Mouse (Mus musculus) embryonic facial prominence, embryonic 13.5 days (tissue): ENCODE results near the gene Fgfr2. TPM values are rescaled to one million over a fixed set of nuclear protein-coding genes. Genes with fewer than 3 reads are reported as not detected.

Experiments used
- ATAC-seq: fragments of 200-750 bp; cut with Nextera tagmentation; 2 replicates; pipeline ENCODE4 v1.8.0; 2017; ENCODE audit warnings: low read depth; ENCODE audit not compliant: insufficient number of reproducible peaks, insufficient read depth, low FRiP score, low TSS enrichment
- H3K27ac ChIP-seq: fragments of 300-500 bp; sonication (generic); 2 replicates; pipeline ENCODE4 v1.5.1; 2015; ENCODE audit warnings: moderate library complexity, mild to moderate bottlenecking, inconsistent platforms
- H3K27me3 ChIP-seq: fragments of 300-500 bp; sonication (generic); 2 replicates; pipeline ENCODE4 v1.6.1; 2015; ENCODE audit warnings: mild to moderate bottlenecking, inconsistent platforms
- H3K36me3 ChIP-seq: fragments of 300-500 bp; sonication (generic); 2 replicates; pipeline ENCODE4 v1.6.1; 2015; ENCODE audit warnings: mild to moderate bottlenecking, inconsistent platforms
- H3K4me1 ChIP-seq: fragments of 300-500 bp; sonication (generic); 2 replicates; pipeline ENCODE4 v1.6.1; 2015; ENCODE audit warnings: inconsistent platforms
- H3K4me2 ChIP-seq: fragments of 300-500 bp; sonication (generic); 2 replicates; pipeline ENCODE4 v1.6.1; 2015; ENCODE audit warnings: moderate library complexity, mild to moderate bottlenecking, inconsistent platforms
- H3K4me3 ChIP-seq: fragments of 300-500 bp; sonication (generic); 2 replicates; pipeline ENCODE4 v1.5.1; 2015; ENCODE audit warnings: mild to moderate bottlenecking, inconsistent platforms
- H3K9ac ChIP-seq: fragments of 300-500 bp; sonication (generic); 2 replicates; pipeline ENCODE4 v1.6.1; 2015; ENCODE audit warnings: mild to moderate bottlenecking, inconsistent platforms
- H3K9me3 ChIP-seq: fragments of 300-500 bp; sonication (generic); 2 replicates; pipeline ENCODE4 v1.6.1; 2016; ENCODE audit warnings: inconsistent platforms
- WGBS: fragments of 180-500 bp; shearing (Covaris S2); methylation state at CpG from one replicate; pipeline ENCODE4 v1.1.7; 2015; ENCODE audit warnings: mixed read lengths; 5-methylcytosine and 5-hydroxymethylcytosine counted together
- polyA plus RNA-seq: library from polyadenylated mRNA; unstranded; fragments of >200 nt; fragmentation: Nextera tagmentation; extraction: Ambion mirVana; gene quantifications from 2 replicates; pipeline ENCODE4 v1.2.1, GENCODE M21; 2015

The Fgfr2 gene
- polyA plus RNA-seq, 1 experiment from 2014 or later: 174 TPM

DNA sequence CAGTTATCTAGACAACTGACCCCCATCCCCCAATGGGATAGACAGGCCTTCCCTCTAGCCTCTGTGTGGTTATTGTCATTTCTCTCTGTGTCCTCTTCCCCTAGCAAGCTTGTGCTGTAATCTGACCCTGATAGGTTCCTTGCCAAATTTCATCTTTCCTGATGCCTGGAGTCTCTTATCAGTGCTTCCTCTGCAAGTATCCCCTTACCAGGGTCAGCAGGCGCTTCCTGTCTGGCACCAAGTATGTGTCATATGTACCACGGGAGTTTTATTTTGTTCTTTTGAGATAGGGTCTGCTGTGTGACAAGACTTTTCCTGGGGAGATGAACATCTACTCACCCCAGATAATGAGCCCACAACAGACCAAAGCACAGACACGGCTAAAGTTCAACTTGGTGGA is 844.5 kb downstream of the Fgfr2 start:
- H3K9me3 ChIP-seq: no peaks in the 10 kb centered on the region
- WGBS: 66% methylated on average over 3 of the region's 3 CpGs
- H3K27ac ChIP-seq: no peak overlapping the region
- ATAC-seq: no peak
- H3K4me1 ChIP-seq: peaks cover 28% of the 10 kb centered on the region
- no peaks in the 10 kb centered on the region for H3K27me3 ChIP-seq
- H3K36me3 ChIP-seq: peaks cover 21% of the 10 kb centered on the region
- H3K4me2 ChIP-seq: no peak overlapping the region
- H3K9ac ChIP-seq: no peak overlapping the region
- H3K4me3 ChIP-seq: no peak overlapping the region

DNA sequence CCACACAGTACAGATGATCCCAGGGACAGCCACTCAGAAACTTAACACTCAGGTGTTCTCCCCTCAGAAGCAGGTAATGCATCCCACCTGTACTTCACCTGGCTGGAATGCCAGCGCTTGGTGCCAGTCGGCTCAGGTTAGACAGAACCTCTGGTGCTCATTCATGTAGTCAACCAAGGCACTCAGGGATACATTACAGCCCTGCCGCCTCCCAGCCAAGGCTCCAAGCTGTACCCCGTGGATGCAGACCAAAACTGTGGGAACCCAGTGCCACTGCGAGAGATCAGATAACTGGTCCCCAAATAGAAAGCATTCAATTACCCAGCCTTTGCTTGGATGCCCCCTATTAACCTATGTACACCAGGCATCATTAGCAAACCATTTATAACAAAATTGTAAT is 846.9 kb downstream of the Fgfr2 start:
- no peak for ATAC-seq
- peaks cover 21% of the 10 kb centered on the region for H3K36me3 ChIP-seq
- H3K4me1 ChIP-seq: peaks cover 21% of the 10 kb centered on the region
- H3K9ac ChIP-seq: no peak overlapping the region
- H3K4me3 ChIP-seq: no peak overlapping the region
- no peaks in the 10 kb centered on the region for H3K9me3 ChIP-seq
- WGBS: 66% methylated on average over 5 of the region's 5 CpGs
- H3K4me2 ChIP-seq: no peak overlapping the region
- H3K27me3 ChIP-seq: no peaks in the 10 kb centered on the region
- no peak overlapping the region for H3K27ac ChIP-seq

DNA sequence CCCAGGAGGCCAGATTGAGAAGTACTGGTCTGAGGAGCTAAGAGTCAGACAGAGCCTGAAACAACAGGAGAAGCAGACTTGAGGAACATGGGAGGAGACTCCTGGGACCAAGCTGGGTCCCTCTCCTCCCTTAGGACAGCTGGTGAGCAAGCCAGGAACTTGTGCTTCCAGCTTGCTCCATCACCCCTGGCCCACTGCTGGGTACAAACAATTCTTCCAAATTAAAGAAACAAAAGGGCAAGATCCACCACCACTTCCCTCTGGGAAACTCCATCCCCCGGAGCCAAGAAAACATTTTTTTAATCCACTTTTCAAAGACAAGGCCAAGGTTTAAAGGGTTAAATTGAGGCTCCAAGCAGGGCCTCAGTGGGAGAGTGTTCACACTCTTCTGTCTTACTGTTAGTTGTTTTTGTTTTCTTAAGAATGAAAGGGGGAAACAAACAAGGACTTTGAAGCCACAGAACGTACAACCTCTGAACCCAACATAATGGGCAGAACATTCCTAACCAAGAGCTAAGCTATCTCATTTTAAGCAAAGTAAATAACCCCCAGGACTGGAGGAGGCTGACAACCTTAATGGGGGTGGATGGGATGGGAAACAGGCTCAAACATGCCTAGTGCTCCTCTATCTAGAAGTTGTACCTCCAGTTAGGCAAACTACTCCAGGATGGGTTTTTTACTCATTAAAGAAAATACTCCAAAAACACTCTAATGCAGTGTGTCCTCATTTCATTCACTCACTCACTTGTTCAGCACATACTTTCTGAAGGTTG is 849.2 kb downstream of the Fgfr2 start:
- Histone ChIP-seq H3K27me3 (no peaks in the 10 kb centered on the region), H3K4me3 (no peak overlapping the region), H3K4me2 (no peak overlapping the region), H3K4me1 (peaks cover 20% of the 10 kb centered on the region), H3K27ac (no peak overlapping the region; the same call in 1 of the 2 replicates), H3K36me3 (peaks cover 28% of the 10 kb centered on the region), H3K9me3 (no peaks in the 10 kb centered on the region), H3K9ac (no peak overlapping the region)
- ATAC-seq: no peak
- WGBS: 58% methylated on average over 2 of the region's 2 CpGs

DNA sequence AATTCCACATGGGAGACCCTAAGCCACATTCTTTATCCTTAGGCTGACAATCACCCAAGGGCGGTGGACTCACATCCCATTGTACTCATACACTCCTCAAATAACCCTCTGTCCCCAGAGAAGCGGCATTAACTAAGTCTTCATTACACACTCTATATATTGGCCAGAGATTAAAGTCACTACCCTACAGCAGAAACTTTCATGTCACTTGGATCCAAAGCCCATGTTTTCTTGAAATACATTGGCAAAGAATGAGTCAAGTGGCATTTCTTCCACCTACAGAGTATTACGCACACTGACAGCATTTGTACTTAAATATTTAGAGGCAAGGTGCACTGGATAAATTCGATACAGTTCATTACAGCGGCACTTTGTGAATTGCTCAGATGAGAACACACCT is 850.2 kb downstream of the Fgfr2 start:
- Histone ChIP-seq H3K27ac (no peak overlapping the region), H3K27me3 (no peaks in the 10 kb centered on the region), H3K4me2 (no peak overlapping the region), H3K9ac (no peak overlapping the region), H3K4me1 (peaks cover 15% of the 10 kb centered on the region), H3K4me3 (no peak overlapping the region), H3K9me3 (no peaks in the 10 kb centered on the region), H3K36me3 (peaks cover 37% of the 10 kb centered on the region)
- no peak for ATAC-seq
- 92% methylated on average over 5 of the region's 5 CpGs for WGBS

DNA sequence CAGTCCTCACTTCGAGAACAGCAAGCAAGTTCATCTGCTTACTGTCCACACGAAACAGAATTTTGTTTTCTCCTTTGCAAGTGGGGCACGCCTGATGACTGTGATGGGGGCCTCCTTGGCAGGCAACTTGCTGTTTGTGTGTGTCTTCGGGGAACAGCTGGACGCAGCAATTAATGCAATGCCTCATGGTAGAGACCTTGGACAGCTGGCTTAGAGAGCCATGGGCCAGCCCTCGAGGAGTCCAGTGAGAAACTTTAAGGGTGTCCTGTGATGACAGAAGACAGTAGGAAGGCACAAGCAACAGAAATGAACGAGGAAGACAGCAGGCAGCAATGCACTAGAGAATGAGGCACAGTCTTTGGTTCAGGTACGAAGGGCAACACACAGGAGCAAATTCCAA is 852.8 kb downstream of the Fgfr2 start:
- Histone ChIP-seq H3K36me3 (peaks cover 63% of the 10 kb centered on the region), H3K9me3 (no peaks in the 10 kb centered on the region), H3K4me2 (no peak overlapping the region), H3K27me3 (no peaks in the 10 kb centered on the region), H3K9ac (no peak overlapping the region), H3K4me3 (no peak overlapping the region), H3K27ac (no peak overlapping the region), H3K4me1 (0 out of 2 replicates have a peak, but pooled peaks cover under 1% of the 10 kb centered on the region)
- 90% methylated on average over 8 of the region's 8 CpGs for WGBS
- no peak for ATAC-seq

DNA sequence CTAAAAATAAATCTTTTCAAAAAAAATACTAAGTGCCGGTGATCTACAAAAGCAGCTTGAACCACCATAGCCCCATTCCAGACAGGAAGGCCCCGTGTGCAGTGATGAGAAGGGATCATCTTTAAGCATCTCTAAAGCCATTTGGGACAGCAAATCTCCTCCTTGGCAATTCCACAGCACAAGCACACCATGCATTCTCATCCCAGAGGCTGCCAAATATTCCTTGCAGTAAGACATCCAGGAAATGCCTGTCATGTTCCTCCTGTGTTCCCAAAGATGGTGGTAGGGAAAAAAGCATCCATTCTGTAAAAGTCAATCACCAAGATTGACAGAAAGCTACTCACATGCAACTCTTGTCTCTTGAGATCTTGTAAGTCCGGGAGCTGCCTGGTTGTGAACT is 853.5 kb downstream of the Fgfr2 start:
- no peak overlapping the region for H3K4me3 ChIP-seq
- no peaks in the 10 kb centered on the region for H3K27me3 ChIP-seq
- peaks cover 62% of the 10 kb centered on the region for H3K36me3 ChIP-seq
- H3K4me2 ChIP-seq: no peak overlapping the region
- 84% methylated on average over 3 of the region's 3 CpGs for WGBS
- peaks cover under 1% of the 10 kb centered on the region; the same call in 1 of the 2 replicates for H3K4me1 ChIP-seq
- H3K27ac ChIP-seq: no peak overlapping the region
- no peak for ATAC-seq
- no peak overlapping the region for H3K9ac ChIP-seq
- no peaks in the 10 kb centered on the region for H3K9me3 ChIP-seq

DNA sequence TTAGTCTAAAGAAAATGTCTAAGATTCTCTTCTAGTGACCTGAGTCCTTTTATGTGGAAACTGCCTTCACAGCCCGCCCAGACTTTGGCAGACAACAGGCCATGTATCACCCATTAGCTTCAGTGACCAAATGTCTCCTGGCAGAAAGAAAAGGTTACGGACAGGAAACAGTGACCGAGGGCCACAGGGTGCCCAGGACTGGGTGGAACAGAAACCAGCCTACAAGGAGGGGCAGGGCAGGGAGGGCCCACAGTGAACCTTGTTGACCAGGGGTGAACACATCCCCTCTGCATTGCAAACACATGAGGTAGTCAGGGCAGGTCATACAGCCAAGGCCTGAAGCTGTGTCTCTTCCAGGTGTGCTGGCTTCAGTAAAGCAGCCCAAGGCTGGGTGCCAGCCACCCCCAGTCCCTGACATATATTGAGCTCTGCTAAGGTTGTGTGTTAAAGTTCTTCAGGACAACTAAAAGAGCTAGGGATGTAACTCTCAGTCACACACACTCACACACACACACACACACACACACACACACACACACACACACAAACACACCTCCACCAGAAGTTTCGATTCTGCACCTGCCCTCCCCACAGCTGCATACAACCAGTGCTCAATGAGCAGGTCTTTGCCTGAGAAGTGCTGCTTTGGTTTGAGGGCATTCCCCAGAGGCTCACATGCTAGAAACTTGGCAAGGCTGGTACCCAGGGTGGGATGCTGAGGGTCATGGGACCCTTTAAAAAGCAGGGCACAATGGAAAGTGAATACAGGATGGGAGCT is 855.2 kb downstream of the Fgfr2 start:
- WGBS: 87% methylated on average over 4 of the region's 4 CpGs
- Histone ChIP-seq H3K27me3 (no peaks in the 10 kb centered on the region), H3K27ac (no peak overlapping the region), H3K4me1 (peaks cover 8% of the 10 kb centered on the region; the same call in 1 of the 2 replicates), H3K9ac (no peak overlapping the region), H3K36me3 (peaks cover 60% of the 10 kb centered on the region), H3K4me2 (no peak overlapping the region), H3K4me3 (no peak overlapping the region), H3K9me3 (no peaks in the 10 kb centered on the region)
- no peak for ATAC-seq

DNA sequence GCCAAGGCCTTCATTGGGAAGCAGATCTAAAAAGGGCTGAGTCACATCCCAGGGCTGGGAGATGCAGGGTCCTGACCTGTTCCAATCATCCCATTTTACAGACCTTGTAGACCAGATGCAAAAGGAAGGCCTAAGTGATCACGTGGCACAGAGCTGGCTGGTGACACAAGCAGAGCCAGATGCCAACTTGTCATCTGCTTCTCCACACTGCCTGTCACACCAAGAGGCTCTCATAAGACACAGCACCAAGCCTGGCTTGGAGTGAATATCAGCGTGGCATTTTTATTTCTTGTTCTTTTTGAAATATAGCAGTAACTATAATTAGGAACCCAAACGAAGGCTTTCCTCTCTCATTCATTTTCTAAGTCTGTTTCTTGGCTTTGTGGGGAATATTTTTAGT is 858.4 kb downstream of the Fgfr2 start:
- H3K36me3 ChIP-seq: peaks cover 71% of the 10 kb centered on the region
- H3K4me3 ChIP-seq: no peak overlapping the region
- H3K4me1 ChIP-seq: peaks cover 11% of the 10 kb centered on the region
- no peak overlapping the region for H3K27ac ChIP-seq
- H3K27me3 ChIP-seq: no peaks in the 10 kb centered on the region
- 72% methylated on average over 3 of the region's 3 CpGs for WGBS
- ATAC-seq: no peak
- no peaks in the 10 kb centered on the region for H3K9me3 ChIP-seq
- H3K9ac ChIP-seq: no peak overlapping the region
- H3K4me2 ChIP-seq: no peak overlapping the region

DNA sequence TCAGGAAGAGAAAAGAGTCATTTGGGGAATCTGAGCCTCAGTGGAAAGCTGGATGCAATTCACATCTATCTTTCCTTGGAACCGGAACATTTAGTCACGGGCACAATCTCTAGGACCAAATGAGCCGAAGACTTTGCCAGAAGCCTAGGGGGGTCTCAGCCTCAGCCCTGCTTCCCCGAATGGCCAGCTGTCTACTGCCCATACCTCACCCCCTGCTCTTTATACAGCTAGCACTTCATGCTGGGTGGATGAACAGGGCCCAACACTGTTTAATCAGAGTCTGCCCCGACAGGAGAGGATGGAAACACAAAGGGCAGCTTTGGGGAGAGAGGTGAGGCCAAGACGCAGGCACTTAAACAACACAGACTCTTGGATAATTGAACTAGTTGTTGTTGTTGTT is 860.0 kb downstream of the Fgfr2 start:
- Histone ChIP-seq H3K4me3 (no peak overlapping the region), H3K27ac (no peak overlapping the region), H3K27me3 (no peaks in the 10 kb centered on the region), H3K4me2 (no peak overlapping the region), H3K36me3 (peaks cover 57% of the 10 kb centered on the region), H3K9ac (peak overlapping the region; percentile 16; the same call in 1 of the 2 replicates), H3K9me3 (no peaks in the 10 kb centered on the region), H3K4me1 (peaks cover 11% of the 10 kb centered on the region)
- ATAC-seq: no peak
- 43% methylated on average over 6 of the region's 6 CpGs for WGBS

DNA sequence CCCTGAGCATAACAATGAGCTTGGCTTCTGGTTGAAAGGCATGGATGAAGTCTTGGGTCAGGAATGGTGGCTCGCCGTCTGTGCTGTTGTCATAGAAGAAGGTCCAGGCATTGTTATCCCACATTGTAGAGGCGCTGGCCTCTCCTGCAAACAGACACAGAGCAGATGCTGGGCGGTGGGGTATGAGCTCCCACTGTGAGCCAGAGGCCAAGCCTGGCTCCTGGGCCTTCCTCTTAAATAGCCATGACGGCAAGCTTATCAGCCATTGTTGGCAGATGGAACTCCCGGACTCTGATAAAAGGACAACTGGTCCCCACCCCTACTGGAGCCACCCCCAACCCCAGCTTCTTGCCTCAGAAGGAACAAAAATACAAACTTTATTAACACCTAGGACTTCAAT is 860.5 kb downstream of the Fgfr2 start:
- Histone ChIP-seq H3K36me3 (peaks cover 57% of the 10 kb centered on the region), H3K9me3 (no peaks in the 10 kb centered on the region), H3K4me3 (no peak overlapping the region), H3K9ac (peak overlapping the region; percentile 16; the same call in 1 of the 2 replicates), H3K27ac (0 out of 2 replicates have a peak overlapping the region, but pooled peaks have one; percentile 7), H3K4me2 (no peak overlapping the region), H3K27me3 (no peaks in the 10 kb centered on the region), H3K4me1 (peaks cover 11% of the 10 kb centered on the region)
- ATAC-seq: no peak
- 43% methylated on average over 6 of the region's 6 CpGs for WGBS

DNA sequence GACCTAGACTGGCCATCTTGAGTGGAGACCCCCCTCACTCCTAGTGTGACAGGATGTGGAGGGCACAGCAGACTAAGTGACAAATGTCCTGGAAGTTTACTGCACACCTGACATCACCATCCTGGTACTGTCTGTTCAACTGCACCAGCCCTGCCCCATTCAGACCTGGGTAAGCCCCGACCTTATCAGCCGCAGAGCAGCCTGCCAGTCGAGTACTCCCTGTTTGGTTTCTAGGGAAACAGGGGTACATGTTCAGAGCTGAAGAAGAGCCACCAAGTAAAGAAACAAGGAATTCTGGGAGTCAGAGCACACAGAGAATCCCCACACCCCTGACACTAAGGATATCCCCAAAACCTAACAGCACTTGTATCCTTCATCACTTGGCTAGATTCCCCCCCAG is 861.3 kb downstream of the Fgfr2 start:
- Histone ChIP-seq H3K4me1 (peaks cover 11% of the 10 kb centered on the region), H3K27me3 (no peaks in the 10 kb centered on the region), H3K9me3 (no peaks in the 10 kb centered on the region), H3K36me3 (peaks cover 51% of the 10 kb centered on the region), H3K9ac (no peak overlapping the region), H3K27ac (no peak overlapping the region), H3K4me2 (no peak overlapping the region), H3K4me3 (no peak overlapping the region)
- 68% methylated on average over 3 of the region's 3 CpGs for WGBS
- ATAC-seq: no peak

DNA sequence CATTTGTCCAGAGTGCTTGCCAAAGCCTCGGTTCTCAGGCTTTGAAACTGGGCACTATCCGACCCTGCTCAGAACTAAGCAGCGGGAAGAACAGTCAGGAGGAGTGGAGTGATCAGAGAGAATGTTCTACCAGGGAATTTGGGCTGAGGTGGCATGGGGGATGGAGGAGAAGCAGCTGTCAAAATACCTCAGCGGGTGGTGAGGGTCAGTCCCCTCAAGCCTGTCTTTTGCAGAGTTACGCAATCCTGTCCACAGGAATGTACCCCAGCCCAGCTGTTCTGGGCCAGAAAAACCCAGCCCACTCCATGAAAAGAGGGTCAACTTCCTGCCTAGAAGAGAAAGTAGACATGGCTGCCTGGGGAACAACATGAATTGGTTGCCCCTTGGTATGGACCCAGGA is 862.5 kb downstream of the Fgfr2 start:
- Histone ChIP-seq H3K4me1 (peaks cover 11% of the 10 kb centered on the region), H3K27ac (no peak overlapping the region), H3K9me3 (no peaks in the 10 kb centered on the region), H3K4me3 (no peak overlapping the region), H3K4me2 (no peak overlapping the region), H3K36me3 (peaks cover 49% of the 10 kb centered on the region), H3K9ac (no peak overlapping the region), H3K27me3 (no peaks in the 10 kb centered on the region)
- no peak for ATAC-seq
- WGBS: 76% methylated on average over 5 of the region's 5 CpGs
